Mouse (Mus musculus): ENCODE data around the gene Mipol1. TPM values are rescaled to one million over a fixed set of nuclear protein-coding genes. Genes with fewer than 3 reads are reported as not detected.
"Not testable (repeated sequence)": the region's sequence is repeated elsewhere in the genome, so short reads cannot be mapped to it uniquely, and the experiment has no call there.

Gene Mipol1
- polyA plus RNA-seq, 1 experiment from 2014 or later = 8.4 TPM

DNA sequence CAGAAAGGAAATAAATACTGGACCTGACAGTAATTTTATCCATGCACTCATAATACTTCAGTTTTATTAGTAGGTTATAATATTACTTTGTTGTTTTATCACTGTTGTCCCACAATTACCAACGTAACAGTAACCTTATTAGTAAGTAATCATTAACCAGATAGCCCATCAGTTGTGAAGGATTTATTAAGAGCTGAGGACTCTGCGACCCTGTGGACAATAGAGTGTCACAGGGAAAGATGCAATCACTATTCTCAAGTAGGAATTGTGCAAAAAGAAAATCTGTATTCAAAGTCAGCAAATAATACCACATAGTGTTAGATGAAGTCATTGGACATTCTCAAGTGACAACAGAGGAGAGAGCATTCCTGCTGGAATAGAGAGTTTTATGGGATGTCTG is 198.5 kb downstream of the Mipol1 start:
- Histone ChIP-seq H3K4me2 (replicated peaks; ENCODE audit: low read depth, low read length) (no peak overlapping the region), H3K27me3 (ENCODE audit: control insufficient read depth, insufficient read depth, low read length) (no peaks in the 10 kb centered on the region), H3K36me3 (ENCODE audit: control insufficient read depth, insufficient read depth, low read length) (no peaks in the 10 kb centered on the region), H3K9ac (ENCODE audit: low read depth, low read length) (no peak overlapping the region), H3K27ac (ENCODE audit: low read depth, low read length) (no peak overlapping the region), H3K4me3 (ENCODE audit: low read depth, low read length) (no peak overlapping the region), H3K4me1 (replicated peaks; ENCODE audit: control insufficient read depth, insufficient read depth, low read length) (no peaks in the 10 kb centered on the region), H3K9me3 (ENCODE audit: control insufficient read depth, low read length) (no peaks in the 10 kb centered on the region)
- ATAC-seq (ENCODE audit: low FRiP score) (no peak), DNase-seq (ENCODE audit: low spot score) (no peak)
- WGBS = 71% methylated on average over 2 of the region's 2 CpGs

DNA sequence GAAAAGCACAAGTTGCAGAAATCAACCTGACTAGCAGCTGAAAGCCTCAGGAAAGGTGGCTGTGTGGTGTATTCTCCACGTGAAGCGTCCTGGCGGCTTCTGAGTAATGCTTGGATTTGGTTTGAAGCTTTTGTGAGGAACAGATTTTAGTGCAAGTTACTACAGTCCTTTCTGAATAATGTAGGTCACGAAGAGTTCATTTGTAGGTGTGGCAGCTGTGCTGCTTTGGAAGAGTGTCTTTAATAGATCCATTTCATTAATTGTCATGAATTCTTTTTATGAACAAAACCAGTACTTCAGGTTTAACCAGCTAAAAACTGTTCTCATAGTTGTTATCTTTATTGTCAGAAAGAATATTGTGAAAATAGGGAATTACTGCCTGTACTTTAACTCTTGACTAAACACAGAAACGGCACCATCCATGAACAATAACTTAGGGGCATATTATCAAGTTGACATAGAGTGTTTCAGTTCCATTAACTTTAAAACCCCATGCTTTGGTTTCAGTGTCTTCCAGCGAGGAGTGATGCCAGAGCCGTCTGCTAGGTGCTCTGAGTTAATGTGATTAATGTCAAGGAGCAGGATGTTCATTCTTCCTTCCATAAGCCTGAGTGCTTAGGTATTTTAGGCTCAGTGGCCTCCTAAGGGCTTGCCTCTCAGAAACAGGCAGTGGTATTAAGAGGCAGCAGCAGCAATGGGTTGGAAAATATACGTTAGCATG is 206.9 kb downstream of the Mipol1 start:
- not testable (repeated sequence) for H3K27me3 ChIP-seq (ENCODE audit: control insufficient read depth, insufficient read depth, low read length); H3K4me2 ChIP-seq (replicated peaks; ENCODE audit: low read depth, low read length); DNase-seq (ENCODE audit: low spot score); H3K27ac ChIP-seq (ENCODE audit: low read depth, low read length); H3K9ac ChIP-seq (ENCODE audit: low read depth, low read length); H3K4me1 ChIP-seq (replicated peaks; ENCODE audit: control insufficient read depth, insufficient read depth, low read length); H3K4me3 ChIP-seq (ENCODE audit: low read depth, low read length); H3K9me3 ChIP-seq (ENCODE audit: control insufficient read depth, low read length); ATAC-seq (ENCODE audit: low FRiP score); H3K36me3 ChIP-seq (ENCODE audit: control insufficient read depth, insufficient read depth, low read length)
- WGBS = 78% methylated on average over 8 of the region's 8 CpGs

DNA sequence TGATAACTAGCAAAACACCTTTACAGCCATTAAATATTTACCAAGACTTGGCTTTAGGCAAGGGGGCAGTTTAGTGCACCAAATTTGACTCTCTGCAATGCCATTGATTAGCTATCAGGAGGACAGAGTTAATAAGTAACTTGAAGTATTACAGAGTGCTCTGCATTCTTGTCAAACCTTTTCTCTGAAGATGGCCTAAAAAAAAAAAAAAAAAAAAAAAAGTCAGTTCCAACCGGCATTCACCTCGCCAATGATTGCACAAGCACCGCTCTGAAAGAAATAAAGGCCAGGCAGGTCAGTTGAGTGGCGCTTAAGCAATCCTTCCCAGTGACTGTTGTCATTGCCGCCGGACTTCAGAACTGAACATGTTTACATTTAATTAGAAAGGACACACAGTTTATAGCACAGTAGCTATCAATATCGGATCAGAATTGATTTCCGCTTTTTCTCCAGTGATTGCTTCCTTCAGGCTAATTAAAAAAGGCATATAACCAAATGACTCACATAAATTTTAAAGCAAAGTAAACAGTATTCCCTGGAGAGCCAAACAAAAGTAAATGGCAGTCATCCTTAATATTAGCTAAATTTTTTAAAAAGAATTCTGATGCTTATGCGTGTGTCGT is 214.2 kb downstream of the Mipol1 start:
- H3K9me3 ChIP-seq (ENCODE audit: control insufficient read depth, low read length) = no peaks in the 10 kb centered on the region
- no peak overlapping the region for H3K4me3 ChIP-seq (ENCODE audit: low read depth, low read length)
- H3K9ac ChIP-seq (ENCODE audit: low read depth, low read length) = no peak overlapping the region
- ATAC-seq (ENCODE audit: low FRiP score) (no peak), DNase-seq (ENCODE audit: low spot score) (no peak)
- H3K4me1 ChIP-seq (replicated peaks; ENCODE audit: control insufficient read depth, insufficient read depth, low read length) = no peaks in the 10 kb centered on the region
- no peaks in the 10 kb centered on the region for H3K27me3 ChIP-seq (ENCODE audit: control insufficient read depth, insufficient read depth, low read length)
- H3K4me2 ChIP-seq (replicated peaks; ENCODE audit: low read depth, low read length) = no peak overlapping the region
- no peaks in the 10 kb centered on the region for H3K36me3 ChIP-seq (ENCODE audit: control insufficient read depth, insufficient read depth, low read length)
- H3K27ac ChIP-seq (ENCODE audit: low read depth, low read length) = no peak overlapping the region
- WGBS = 54% methylated on average over 10 of the region's 10 CpGs

DNA sequence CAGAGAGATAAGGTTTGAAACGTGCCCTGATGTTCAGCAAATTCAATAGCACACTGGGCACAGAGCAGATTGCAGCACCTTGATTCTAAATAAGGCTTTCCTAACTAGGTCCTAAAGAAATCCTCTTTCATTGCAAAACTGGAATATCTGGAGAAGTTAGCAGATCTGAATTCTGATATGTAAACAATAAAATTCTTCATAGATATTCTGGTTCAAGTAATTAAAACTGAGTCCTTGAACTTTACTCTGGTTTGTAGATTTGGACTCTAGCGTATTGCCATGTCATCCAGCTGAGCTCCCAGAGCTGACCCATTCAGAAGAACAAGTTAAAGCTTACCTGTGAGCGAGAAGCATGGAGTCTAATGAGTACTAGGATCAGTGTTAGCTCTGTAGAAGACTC is 217.1 kb downstream of the Mipol1 start:
- 83% methylated on average over 3 of the region's 3 CpGs for WGBS
- H3K36me3 ChIP-seq (ENCODE audit: control insufficient read depth, insufficient read depth, low read length) = no peaks in the 10 kb centered on the region
- H3K4me3 ChIP-seq (ENCODE audit: low read depth, low read length) = no peak overlapping the region
- no peak overlapping the region for H3K27ac ChIP-seq (ENCODE audit: low read depth, low read length)
- H3K4me2 ChIP-seq (replicated peaks; ENCODE audit: low read depth, low read length) = no peak overlapping the region
- no peak for ATAC-seq (ENCODE audit: low FRiP score)
- H3K27me3 ChIP-seq (ENCODE audit: control insufficient read depth, insufficient read depth, low read length) = no peaks in the 10 kb centered on the region
- no peak for DNase-seq (ENCODE audit: low spot score)
- no peaks in the 10 kb centered on the region for H3K4me1 ChIP-seq (replicated peaks; ENCODE audit: control insufficient read depth, insufficient read depth, low read length)
- H3K9ac ChIP-seq (ENCODE audit: low read depth, low read length) = no peak overlapping the region
- H3K9me3 ChIP-seq (ENCODE audit: control insufficient read depth, low read length) = no peaks in the 10 kb centered on the region

DNA sequence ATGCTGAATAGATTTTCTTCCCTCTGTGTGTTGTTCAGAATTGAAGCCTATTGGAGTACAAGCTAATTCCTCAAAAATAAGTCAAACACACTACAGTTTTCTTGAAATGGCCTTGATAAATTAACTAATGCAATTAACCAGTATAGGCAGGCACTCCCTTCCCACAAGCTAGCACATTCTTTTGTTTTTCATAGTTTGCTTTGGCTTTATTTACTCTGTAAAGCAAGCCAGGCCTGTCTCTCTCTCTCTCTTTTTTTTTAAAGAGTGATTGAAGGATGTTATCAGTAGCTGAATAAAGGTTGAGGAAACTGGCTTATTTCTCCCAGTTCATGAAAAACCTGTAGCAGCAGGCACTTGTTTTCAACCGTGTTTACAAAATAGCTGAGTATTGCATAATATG is 219.1 kb downstream of the Mipol1 start:
- DNase-seq (ENCODE audit: low spot score) (no peak), ATAC-seq (ENCODE audit: low FRiP score) (no peak)
- Histone ChIP-seq H3K4me3 (ENCODE audit: low read depth, low read length) (no peak overlapping the region), H3K9me3 (ENCODE audit: control insufficient read depth, low read length) (no peaks in the 10 kb centered on the region), H3K9ac (ENCODE audit: low read depth, low read length) (no peak overlapping the region), H3K27ac (ENCODE audit: low read depth, low read length) (no peak overlapping the region), H3K36me3 (ENCODE audit: control insufficient read depth, insufficient read depth, low read length) (no peaks in the 10 kb centered on the region), H3K27me3 (ENCODE audit: control insufficient read depth, insufficient read depth, low read length) (no peaks in the 10 kb centered on the region), H3K4me1 (replicated peaks; ENCODE audit: control insufficient read depth, insufficient read depth, low read length) (no peaks in the 10 kb centered on the region), H3K4me2 (replicated peaks; ENCODE audit: low read depth, low read length) (no peak overlapping the region)
- WGBS = 81% methylated on average over 1 of the region's 1 CpGs

DNA sequence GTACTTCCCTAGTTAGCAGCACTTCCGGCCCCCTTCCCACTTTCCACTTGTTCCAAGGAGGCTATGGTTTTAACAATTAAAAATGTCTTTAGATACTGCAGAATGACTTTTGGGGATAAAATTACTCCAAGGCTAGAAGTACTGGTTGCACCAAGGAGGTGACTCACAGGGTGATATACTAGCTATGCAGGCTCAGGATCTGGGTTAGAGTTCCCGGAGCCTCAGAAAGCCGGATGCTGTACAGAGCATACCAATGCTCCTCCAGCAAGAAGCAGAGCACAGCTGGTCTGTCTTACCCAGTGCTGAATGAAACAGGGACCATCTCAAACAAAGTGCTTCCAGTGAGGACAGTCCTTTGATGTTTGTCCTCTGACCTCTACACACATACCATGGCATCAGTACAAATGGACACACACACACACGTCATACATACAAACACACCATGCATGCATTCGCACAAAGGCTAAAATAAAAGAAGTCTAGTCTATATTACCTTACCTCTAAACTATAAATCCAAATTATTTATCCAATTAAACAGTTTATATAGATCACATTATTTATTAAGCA is 219.9 kb downstream of the Mipol1 start:
- H3K4me1 ChIP-seq (replicated peaks; ENCODE audit: control insufficient read depth, insufficient read depth, low read length) = no peaks in the 10 kb centered on the region
- no peaks in the 10 kb centered on the region for H3K9me3 ChIP-seq (ENCODE audit: control insufficient read depth, low read length)
- no peak overlapping the region for H3K4me2 ChIP-seq (replicated peaks; ENCODE audit: low read depth, low read length)
- H3K36me3 ChIP-seq (ENCODE audit: control insufficient read depth, insufficient read depth, low read length) = no peaks in the 10 kb centered on the region
- no peak overlapping the region for H3K9ac ChIP-seq (ENCODE audit: low read depth, low read length)
- ATAC-seq (ENCODE audit: low FRiP score) = no peak
- H3K4me3 ChIP-seq (ENCODE audit: low read depth, low read length) = no peak overlapping the region
- H3K27ac ChIP-seq (ENCODE audit: low read depth, low read length) = no peak overlapping the region
- no peak for DNase-seq (ENCODE audit: low spot score)
- WGBS = 83% methylated on average over 5 of the region's 5 CpGs
- H3K27me3 ChIP-seq (ENCODE audit: control insufficient read depth, insufficient read depth, low read length) = no peaks in the 10 kb centered on the region

DNA sequence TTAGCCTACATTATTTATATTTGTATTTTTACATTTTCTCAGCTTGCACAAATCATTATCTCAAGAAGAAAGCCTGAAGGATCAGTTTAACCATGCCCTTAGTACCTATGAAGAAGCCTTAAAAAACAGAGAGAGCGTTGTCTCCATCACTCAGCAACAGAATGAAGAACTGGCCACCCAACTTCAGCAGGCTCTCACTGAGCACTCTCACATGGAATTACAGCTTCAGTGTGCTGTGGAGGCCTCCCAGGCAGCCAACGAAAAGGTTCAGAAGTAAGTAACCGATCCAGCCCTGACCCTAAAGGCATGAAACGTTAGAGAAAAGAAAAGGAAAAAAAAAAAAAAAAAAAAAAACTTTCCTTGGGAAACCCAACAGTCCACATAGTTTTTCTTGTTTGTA is 226.7 kb downstream of the Mipol1 start:
- Histone ChIP-seq H3K27ac (ENCODE audit: low read depth, low read length) (no peak overlapping the region), H3K4me1 (replicated peaks; ENCODE audit: control insufficient read depth, insufficient read depth, low read length) (no peaks in the 10 kb centered on the region), H3K36me3 (ENCODE audit: control insufficient read depth, insufficient read depth, low read length) (no peaks in the 10 kb centered on the region), H3K27me3 (ENCODE audit: control insufficient read depth, insufficient read depth, low read length) (no peaks in the 10 kb centered on the region), H3K9me3 (ENCODE audit: control insufficient read depth, low read length) (no peaks in the 10 kb centered on the region), H3K4me3 (ENCODE audit: low read depth, low read length) (no peak overlapping the region), H3K9ac (ENCODE audit: low read depth, low read length) (no peak overlapping the region), H3K4me2 (replicated peaks; ENCODE audit: low read depth, low read length) (no peak overlapping the region)
- ATAC-seq (ENCODE audit: low FRiP score) (no peak), DNase-seq (ENCODE audit: low spot score) (no peak)
- WGBS = 36% methylated on average over 4 of the region's 4 CpGs

DNA sequence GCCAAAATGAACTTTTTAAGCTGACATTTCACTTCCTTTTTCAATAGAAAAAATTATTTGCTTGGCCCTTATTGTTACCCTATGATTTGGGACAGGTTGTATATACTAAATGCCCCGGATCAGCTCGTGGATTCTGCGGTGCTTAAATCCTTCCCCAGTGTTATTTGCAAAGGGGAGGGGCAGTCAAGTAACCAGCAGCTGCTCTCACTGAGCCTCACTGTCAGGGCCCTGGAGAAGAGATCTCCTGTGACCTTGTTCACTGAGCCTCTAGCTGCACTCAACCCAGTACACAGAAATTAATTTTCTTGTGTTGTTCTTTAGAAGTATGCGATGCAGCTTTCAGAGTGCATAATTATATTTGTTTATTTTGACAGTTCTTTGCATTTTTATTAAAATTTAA is 227.1 kb downstream of the Mipol1 start:
- no peak overlapping the region for H3K9ac ChIP-seq (ENCODE audit: low read depth, low read length)
- ATAC-seq (ENCODE audit: low FRiP score) = no peak
- WGBS = 46% methylated on average over 4 of the region's 4 CpGs
- H3K27me3 ChIP-seq (ENCODE audit: control insufficient read depth, insufficient read depth, low read length) = no peaks in the 10 kb centered on the region
- H3K27ac ChIP-seq (ENCODE audit: low read depth, low read length) = no peak overlapping the region
- H3K4me3 ChIP-seq (ENCODE audit: low read depth, low read length) = no peak overlapping the region
- H3K36me3 ChIP-seq (ENCODE audit: control insufficient read depth, insufficient read depth, low read length) = no peaks in the 10 kb centered on the region
- H3K4me1 ChIP-seq (replicated peaks; ENCODE audit: control insufficient read depth, insufficient read depth, low read length) = no peaks in the 10 kb centered on the region
- no peaks in the 10 kb centered on the region for H3K9me3 ChIP-seq (ENCODE audit: control insufficient read depth, low read length)
- DNase-seq (ENCODE audit: low spot score) = no peak
- H3K4me2 ChIP-seq (replicated peaks; ENCODE audit: low read depth, low read length) = no peak overlapping the region
